Comparison of ENCODE assay signal across 29 mouse cellular contexts in genomic region chr11:98397946-98398345, GRCm38 (mm10). TPM values are rescaled to one million over a fixed set of nuclear protein-coding genes. Genes with fewer than 3 reads are reported as not detected.
"Had no signal": no experiment of that assay in that cellular context is flagged by ENCODE, and none has a peak within 500 bp of the region (broad histone marks: within the 10 kb centered on the region; RNA-seq: fewer than 3 reads in every experiment).

No protein-coding gene starts in this region.

- H3K9ac ChIP-seq: heart, embryonic 13.5 days; heart, embryonic 15.5 days; hindbrain, embryonic 12.5 days; hindbrain, embryonic 14.5 days; intestine, embryonic 15.5 days; liver, embryonic 13.5 days; liver, embryonic 15.5 days had no signal

- H3K36me3 ChIP-seq: heart, embryonic 15.5 days; hindbrain, embryonic 10.5 days; liver, embryonic 15.5 days had no signal

- DNase-seq: gastrocnemius, adult 2 months; gastrocnemius, postnatal 10 days; gastrocnemius, postnatal 25 days; heart, postnatal 4 days; kidney, adult 18-20 months; kidney, adult 8-10 months; kidney, postnatal 10 days; kidney, postnatal 25 days; kidney, postnatal 4 days; liver; liver, embryonic 13.5 days had no signal

- H3K4me2 ChIP-seq: heart, embryonic 11.5 days; heart, embryonic 13.5 days; heart, embryonic 15.5 days; hindbrain, embryonic 12.5 days; hindbrain, embryonic 14.5 days; intestine, embryonic 15.5 days; liver, embryonic 11.5 days; liver, embryonic 13.5 days; liver, embryonic 15.5 days had no signal

- H3K27me3 ChIP-seq: heart, embryonic 15.5 days; intestine, embryonic 15.5 days had no signal

- H3K27ac ChIP-seq: gastrocnemius, adult 2 months; heart, embryonic 13.5 days; heart, embryonic 15.5 days; hindbrain, embryonic 10.5 days; hindbrain, embryonic 12.5 days; hindbrain, embryonic 14.5 days; intestine, embryonic 15.5 days; layer of hippocampus, adult 2 months; left cerebral cortex, adult 2 months; liver, embryonic 13.5 days; liver, embryonic 15.5 days had no signal

- H3K9me3 ChIP-seq: heart, embryonic 13.5 days; heart, embryonic 15.5 days; hindbrain, embryonic 10.5 days; hindbrain, embryonic 12.5 days; intestine, embryonic 15.5 days; liver, embryonic 13.5 days; liver, embryonic 15.5 days had no signal

- ATAC-seq: hindbrain, embryonic 16.5 days; inflammation-experienced regulatory T-cells, adult 6 months; intestine, embryonic 15.5 days; intestine, postnatal 0 days had no signal

- H3K4me3 ChIP-seq: gastrocnemius, adult 2 months; heart, embryonic 13.5 days; heart, embryonic 15.5 days; hindbrain, embryonic 10.5 days; hindbrain, embryonic 12.5 days; intestine, embryonic 15.5 days; layer of hippocampus, adult 2 months; left cerebral cortex, adult 2 months; liver, embryonic 13.5 days; liver, embryonic 15.5 days had no signal

RNA-seq across cellular contexts. Expression of gene Pnmt, which starts 11.7 kb away (rescaled TPM):
- total RNA-seq: granulocyte monocyte progenitor cell, adult 5-6 weeks; heart, postnatal 4 days; layer of hippocampus, adult 2 months; layer of hippocampus, postnatal 10 days; layer of hippocampus, postnatal 25 days had no signal
- polyA plus RNA-seq: heart, postnatal 0 days; inflammation-experienced regulatory T-cells, adult 6 months; intestine, embryonic 15.5 days; intestine, postnatal 0 days; liver, embryonic 13.5 days; liver, embryonic 15.5 days had no signal

RNA-seq across cellular contexts. Expression of gene Erbb2, which starts 14.3 kb away (rescaled TPM):
- total RNA-seq: granulocyte monocyte progenitor cell, adult 5-6 weeks had no signal

RNA-seq across cellular contexts. Expression of gene Tcap, which starts 14.3 kb away (rescaled TPM):
- total RNA-seq: granulocyte monocyte progenitor cell, adult 5-6 weeks had no signal
- polyA plus RNA-seq: hindbrain, embryonic 14.5 days; inflammation-experienced regulatory T-cells, adult 6 months had no signal
